Mouse (Mus musculus): ENCODE results near the gene Tmem163. TPM values are rescaled to one million over a fixed set of nuclear protein-coding genes. Genes with fewer than 3 reads are reported as not detected.
A peak's percentile ranks its signal among the peaks of the same experiment; 100 is the strongest.

Gene Tmem163
- polyA plus RNA-seq, 1 experiment from 2014 or later = 0.84 TPM

GRCm38 (mm10) chr1:127667110-127667860, 12.1 kb downstream of the Tmem163 start:
- H3K9ac ChIP-seq (ENCODE audit: low read length) = no peak overlapping the region
- ATAC-seq (replicated peaks; ENCODE audit: low FRiP score, low TSS enrichment, low read depth) = no peak
- no peak overlapping the region for H3K4me3 ChIP-seq (ENCODE audit: low read depth, low read length)
- H3K4me2 ChIP-seq (ENCODE audit: low read length) = no peak overlapping the region
- H3K27me3 ChIP-seq (replicated peaks; ENCODE audit: control insufficient read depth, insufficient read depth, low read length) = no peaks in the 10 kb centered on the region
- no peak for DNase-seq (ENCODE audit: low spot score)
- no peak overlapping the region for H3K27ac ChIP-seq (ENCODE audit: low read depth)
- H3K9me3 ChIP-seq (ENCODE audit: control insufficient read depth, low read length) = no peaks in the 10 kb centered on the region
- 62% methylated on average over 8 of the region's 8 CpGs for WGBS
- no peaks in the 10 kb centered on the region for H3K4me1 ChIP-seq (replicated peaks; ENCODE audit: control insufficient read depth, insufficient read depth, low read length)
- no peaks in the 10 kb centered on the region for H3K36me3 ChIP-seq (ENCODE audit: control insufficient read depth, insufficient read depth, low read length)

- no peaks in the 10 kb centered on the region for H3K27me3 ChIP-seq (replicated peaks; ENCODE audit: control insufficient read depth, insufficient read depth, low read length)
- no peak overlapping the region for H3K27ac ChIP-seq (ENCODE audit: low read depth)
- H3K9ac ChIP-seq (ENCODE audit: low read length) = no peak overlapping the region
- DNase-seq (ENCODE audit: low spot score) (no peak), ATAC-seq (replicated peaks; ENCODE audit: low FRiP score, low TSS enrichment, low read depth) (no peak)
- no peaks in the 10 kb centered on the region for H3K9me3 ChIP-seq (ENCODE audit: control insufficient read depth, low read length)
- H3K4me1 ChIP-seq (replicated peaks; ENCODE audit: control insufficient read depth, insufficient read depth, low read length) = no peaks in the 10 kb centered on the region
- 66% methylated on average over 6 of the region's 6 CpGs for WGBS
- H3K36me3 ChIP-seq (ENCODE audit: control insufficient read depth, insufficient read depth, low read length) = no peaks in the 10 kb centered on the region
- H3K4me3 ChIP-seq (ENCODE audit: low read depth, low read length) = no peak overlapping the region
- H3K4me2 ChIP-seq (ENCODE audit: low read length) = no peak overlapping the region
Measured at GRCm38 (mm10) chr1:127666221-127666620, 13.1 kb downstream of the Tmem163 start.

- H3K9me3 ChIP-seq (ENCODE audit: control insufficient read depth, low read length) = no peaks in the 10 kb centered on the region
- H3K27me3 ChIP-seq (replicated peaks; ENCODE audit: control insufficient read depth, insufficient read depth, low read length) = no peaks in the 10 kb centered on the region
- 0 out of 2 replicates have a peak, but pooled peaks cover 4% of the 10 kb centered on the region for H3K4me1 ChIP-seq (replicated peaks; ENCODE audit: control insufficient read depth, insufficient read depth, low read length)
- ATAC-seq (replicated peaks; ENCODE audit: low FRiP score, low TSS enrichment, low read depth) (no peak), DNase-seq (ENCODE audit: low spot score) (no peak)
- no peak overlapping the region for H3K4me3 ChIP-seq (ENCODE audit: low read depth, low read length)
- no peak overlapping the region for H3K27ac ChIP-seq (ENCODE audit: low read depth)
- no peak overlapping the region for H3K9ac ChIP-seq (ENCODE audit: low read length)
- no peak overlapping the region for H3K4me2 ChIP-seq (ENCODE audit: low read length)
- WGBS = 66% methylated on average over 13 of the region's 13 CpGs
- H3K36me3 ChIP-seq (ENCODE audit: control insufficient read depth, insufficient read depth, low read length) = no peaks in the 10 kb centered on the region
Measured at GRCm38 (mm10) chr1:127662385-127663068, 16.8 kb downstream of the Tmem163 start.

GRCm38 (mm10) chr1:127661118-127662012, 18.0 kb downstream of the Tmem163 start:
- 34% methylated on average over 13 of the region's 13 CpGs for WGBS
- Histone ChIP-seq H3K4me1 (replicated peaks; ENCODE audit: control insufficient read depth, insufficient read depth, low read length) (0 out of 2 replicates have a peak, but pooled peaks cover 4% of the 10 kb centered on the region), H3K4me3 (ENCODE audit: low read depth, low read length) (no peak overlapping the region), H3K9ac (ENCODE audit: low read length) (0 out of 2 replicates have a peak overlapping the region, but pooled peaks have one; percentile 7), H3K27ac (ENCODE audit: low read depth) (no peak overlapping the region), H3K9me3 (ENCODE audit: control insufficient read depth, low read length) (no peaks in the 10 kb centered on the region), H3K4me2 (ENCODE audit: low read length) (no peak overlapping the region), H3K27me3 (replicated peaks; ENCODE audit: control insufficient read depth, insufficient read depth, low read length) (no peaks in the 10 kb centered on the region), H3K36me3 (ENCODE audit: control insufficient read depth, insufficient read depth, low read length) (no peaks in the 10 kb centered on the region)
- 0 out of 2 replicates have a peak, but pooled peaks have one; percentile 41 for ATAC-seq (replicated peaks; ENCODE audit: low FRiP score, low TSS enrichment, low read depth)
- DNase-seq (ENCODE audit: low spot score) = peak; percentile 53

DNA sequence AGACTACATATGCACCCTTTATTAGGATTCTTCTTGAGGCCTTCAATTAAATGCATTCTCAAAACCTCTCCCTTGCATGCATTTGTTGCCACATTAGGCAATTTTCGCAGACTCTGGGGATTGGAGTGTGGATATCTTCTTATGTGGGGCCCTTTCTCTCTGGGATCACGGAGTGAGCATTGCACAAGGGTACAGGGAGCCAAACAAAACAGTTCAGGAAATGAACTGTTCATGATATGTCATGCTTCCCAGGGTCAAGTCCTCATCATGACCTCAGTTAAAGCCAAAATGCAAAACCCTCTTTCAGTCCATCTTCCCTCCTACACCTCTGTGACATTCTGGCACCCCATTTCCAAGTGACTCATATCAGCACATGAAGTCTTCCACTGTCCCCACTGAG, 27.8 kb downstream of the Tmem163 start:
- Histone ChIP-seq H3K4me3 (ENCODE audit: low read depth, low read length) (no peak overlapping the region), H3K4me1 (replicated peaks; ENCODE audit: control insufficient read depth, insufficient read depth, low read length) (no peaks in the 10 kb centered on the region), H3K4me2 (ENCODE audit: low read length) (no peak overlapping the region), H3K9ac (ENCODE audit: low read length) (no peak overlapping the region), H3K9me3 (ENCODE audit: control insufficient read depth, low read length) (no peaks in the 10 kb centered on the region), H3K36me3 (ENCODE audit: control insufficient read depth, insufficient read depth, low read length) (no peaks in the 10 kb centered on the region), H3K27me3 (replicated peaks; ENCODE audit: control insufficient read depth, insufficient read depth, low read length) (no peaks in the 10 kb centered on the region), H3K27ac (ENCODE audit: low read depth) (no peak overlapping the region)
- WGBS = 84% methylated on average over 2 of the region's 2 CpGs
- ATAC-seq (replicated peaks; ENCODE audit: low FRiP score, low TSS enrichment, low read depth) (no peak), DNase-seq (ENCODE audit: low spot score) (no peak)

GRCm38 (mm10) chr1:127642976-127643769, 36.2 kb downstream of the Tmem163 start:
- 82% methylated on average over 12 of the region's 12 CpGs for WGBS
- no peak for ATAC-seq (replicated peaks; ENCODE audit: low FRiP score, low TSS enrichment, low read depth)
- Histone ChIP-seq H3K27ac (ENCODE audit: low read depth) (no peak overlapping the region), H3K9me3 (ENCODE audit: control insufficient read depth, low read length) (no peaks in the 10 kb centered on the region), H3K4me1 (replicated peaks; ENCODE audit: control insufficient read depth, insufficient read depth, low read length) (no peaks in the 10 kb centered on the region), H3K9ac (ENCODE audit: low read length) (no peak overlapping the region), H3K27me3 (replicated peaks; ENCODE audit: control insufficient read depth, insufficient read depth, low read length) (no peaks in the 10 kb centered on the region), H3K36me3 (ENCODE audit: control insufficient read depth, insufficient read depth, low read length) (no peaks in the 10 kb centered on the region), H3K4me3 (ENCODE audit: low read depth, low read length) (no peak overlapping the region), H3K4me2 (ENCODE audit: low read length) (no peak overlapping the region)
- DNase-seq (ENCODE audit: low spot score) = no peak

- ATAC-seq (replicated peaks; ENCODE audit: low FRiP score, low TSS enrichment, low read depth) = no peak
- WGBS = 44% methylated on average over 2 of the region's 2 CpGs
- no peaks in the 10 kb centered on the region for H3K27me3 ChIP-seq (replicated peaks; ENCODE audit: control insufficient read depth, insufficient read depth, low read length)
Measured at GRCm38 (mm10) chr1:127637917-127638316, 41.4 kb downstream of the Tmem163 start.

DNA sequence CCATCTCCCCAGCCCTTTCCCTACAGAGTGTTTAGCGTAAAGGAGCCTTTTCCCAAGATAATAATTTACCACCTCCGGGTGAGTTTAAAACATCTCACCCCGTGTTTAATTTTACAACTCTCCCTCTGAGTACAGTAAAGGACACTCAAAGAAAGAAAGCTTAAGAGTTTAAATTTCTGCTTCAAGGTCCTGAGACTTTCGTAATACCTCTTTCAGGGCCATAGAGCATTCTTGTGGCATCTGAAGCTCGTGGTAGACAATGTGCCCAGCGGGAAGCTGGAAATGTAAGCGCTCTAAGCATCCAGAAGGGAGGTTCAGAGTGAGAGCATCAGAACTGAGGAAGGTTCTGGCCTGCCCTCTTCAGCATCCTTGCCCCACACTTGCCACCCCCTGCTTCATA, 52.2 kb downstream of the Tmem163 start:
- Histone ChIP-seq H3K27me3 (replicated peaks; ENCODE audit: control insufficient read depth, insufficient read depth, low read length) (no peaks in the 10 kb centered on the region), H3K36me3 (ENCODE audit: control insufficient read depth, insufficient read depth, low read length) (no peaks in the 10 kb centered on the region), H3K9me3 (ENCODE audit: control insufficient read depth, low read length) (no peaks in the 10 kb centered on the region), H3K4me3 (ENCODE audit: low read depth, low read length) (no peak overlapping the region), H3K27ac (ENCODE audit: low read depth) (no peak overlapping the region), H3K9ac (ENCODE audit: low read length) (no peak overlapping the region), H3K4me2 (ENCODE audit: low read length) (no peak overlapping the region), H3K4me1 (replicated peaks; ENCODE audit: control insufficient read depth, insufficient read depth, low read length) (no peaks in the 10 kb centered on the region)
- ATAC-seq (replicated peaks; ENCODE audit: low FRiP score, low TSS enrichment, low read depth) (no peak), DNase-seq (ENCODE audit: low spot score) (no peak)
- 63% methylated on average over 7 of the region's 7 CpGs for WGBS

More at GRCm38 (mm10) chr1:127637917-127638316, 41.4 kb downstream of the Tmem163 start:
- Histone ChIP-seq H3K36me3 (ENCODE audit: control insufficient read depth, insufficient read depth, low read length) (no peaks in the 10 kb centered on the region), H3K9ac (ENCODE audit: low read length) (no peak overlapping the region), H3K4me2 (ENCODE audit: low read length) (no peak overlapping the region), H3K27ac (ENCODE audit: low read depth) (no peak overlapping the region), H3K4me1 (replicated peaks; ENCODE audit: control insufficient read depth, insufficient read depth, low read length) (no peaks in the 10 kb centered on the region), H3K4me3 (ENCODE audit: low read depth, low read length) (no peak overlapping the region), H3K9me3 (ENCODE audit: control insufficient read depth, low read length) (no peaks in the 10 kb centered on the region)
- DNase-seq (ENCODE audit: low spot score) = no peak

Measured in intestine, embryonic 14.5 days (tissue).